22 mouse cellular contexts compared by ENCODE assay signal in genomic region chr17:63095017-63095416, GRCm38 (mm10).
A peak's percentile ranks its signal among the peaks of the same experiment; 100 is the strongest.
DNase-seq lines count a peak whose midpoint lies in the region; ATAC-seq and TF ChIP-seq lines count a peak whose summit lies in the region.
"Had no signal": no experiment of that assay in that cellular context is flagged by ENCODE, and none has a peak within 500 bp of the region (broad histone marks: within the 10 kb centered on the region; RNA-seq: fewer than 3 reads in every experiment).

No protein-coding gene starts in this region.

- 0 out of 2 replicates have a peak, but pooled peaks cover 3% of the 10 kb centered on the region for H3K79me2 ChIP-seq in liver, adult 2 months (ENCODE audit: control insufficient read depth, insufficient read depth, low read length)

- ATAC-seq in liver, embryonic 11.5 days (replicated peaks; ENCODE audit: low FRiP score): no peak
- peak; percentile 94 for ATAC-seq in liver, postnatal 0 days
- ATAC-seq in neural tube, embryonic 13.5 days (ENCODE audit: low read depth): no peak
- ATAC-seq: forebrain, embryonic 14.5 days had no signal

- H3K4me3 ChIP-seq in liver, adult 2 months (ENCODE audit: insufficient read depth, low read depth, low read length): no peak overlapping the region
- H3K4me3 ChIP-seq in liver, embryonic 11.5 days (ENCODE audit: low read depth, low read length): no peak overlapping the region
- H3K4me3 ChIP-seq in liver, postnatal 0 days (ENCODE audit: low read depth, low read length): no peak overlapping the region
- H3K4me3 ChIP-seq in neural tube, embryonic 13.5 days: no peak overlapping the region
- H3K4me3 ChIP-seq: embryonic facial prominence, embryonic 13.5 days; embryonic facial prominence, embryonic 15.5 days; erythroblast, embryonic 14.5 days; forebrain, embryonic 10.5 days; forebrain, embryonic 12.5 days had no signal

- H3K9me3 ChIP-seq in liver, embryonic 11.5 days (ENCODE audit: control insufficient read depth, low read length): no peaks in the 10 kb centered on the region
- H3K9me3 ChIP-seq in liver, postnatal 0 days (ENCODE audit: low read length): peaks cover 5% of the 10 kb centered on the region
- no peaks in the 10 kb centered on the region for H3K9me3 ChIP-seq in neural tube, embryonic 13.5 days
- H3K9me3 ChIP-seq: embryonic facial prominence, embryonic 15.5 days; forebrain, embryonic 12.5 days had no signal

- no peaks in the 10 kb centered on the region; the same call in 1 of the 2 replicates for H3K4me1 ChIP-seq in liver, adult 2 months (ENCODE audit: control insufficient read depth, insufficient read depth, low read length)
- 0 out of 2 replicates have a peak, but pooled peaks cover 3% of the 10 kb centered on the region for H3K4me1 ChIP-seq in liver, embryonic 11.5 days (replicated peaks; ENCODE audit: control insufficient read depth, insufficient read depth, low read length)
- peaks cover 3% of the 10 kb centered on the region; the same call in 1 of the 2 replicates for H3K4me1 ChIP-seq in liver, postnatal 0 days (ENCODE audit: insufficient read depth)
- H3K4me1 ChIP-seq in neural tube, embryonic 13.5 days (replicated peaks): peaks cover 10% of the 10 kb centered on the region
- H3K4me1 ChIP-seq: embryonic facial prominence, embryonic 15.5 days; forebrain, embryonic 10.5 days; forebrain, embryonic 12.5 days had no signal

- TF ChIP-seq EP300 in liver, postnatal 0 days (IDR thresholded peaks at IDR 0.05; ENCODE audit: low read depth): no peak

- no peak overlapping the region for H3K27ac ChIP-seq in liver, adult 2 months (replicated peaks; ENCODE audit: insufficient read depth, low read depth, low read length)
- no peak overlapping the region for H3K27ac ChIP-seq in liver, embryonic 11.5 days (ENCODE audit: low read depth, low read length)
- H3K27ac ChIP-seq in liver, postnatal 0 days (ENCODE audit: low read depth): peak overlapping the region; percentile 34; the same call in 1 of the 2 replicates
- H3K27ac ChIP-seq in neural tube, embryonic 13.5 days (replicated peaks): peak overlapping the region; percentile 23; the same call in 1 of the 2 replicates
- H3K27ac ChIP-seq: embryonic facial prominence, embryonic 13.5 days; embryonic facial prominence, embryonic 15.5 days; forebrain, embryonic 10.5 days; forebrain, embryonic 12.5 days had no signal

- TF ChIP-seq POLR2A in liver, adult 2 months (IDR thresholded peaks at IDR 0.05; ENCODE audit: extremely low read depth, insufficient read depth, low read length): no peak

- peak; percentile 47 for DNase-seq in liver, adult 2 months (ENCODE audit: extremely low read depth, low read depth, low spot score)
- no peak for DNase-seq in liver, embryonic 11.5 days (ENCODE audit: low spot score)
- no peak for DNase-seq in liver, postnatal 0 days
- no peak for DNase-seq in liver
- no peak for DNase-seq in neural tube, embryonic 10.5 days (ENCODE audit: extremely low spot score, low spot score)
- DNase-seq: adrenal gland, adult 2 months; adrenal gland, postnatal 10 days; adrenal gland, postnatal 25 days; cerebellum, adult 11 months; cerebellum, adult 18-20 months; cerebellum, adult 8-10 months; cerebellum, adult 9-11 months; cerebellum, postnatal 14 days; cerebellum, postnatal 36 days; embryo, embryonic 11 days had no signal

- WGBS in liver, adult 2 months: 26% methylated on average over 4 of the region's 4 CpGs
- WGBS in liver, embryonic 11.5 days: 70% methylated on average over 4 of the region's 4 CpGs
- 53% methylated on average over 4 of the region's 4 CpGs for WGBS in liver, postnatal 0 days (ENCODE audit: insufficient replicate concordance)
- WGBS in neural tube, embryonic 13.5 days: 87% methylated on average over 4 of the region's 4 CpGs

- TF ChIP-seq CTCF in liver, adult 2 months (IDR thresholded peaks at IDR 0.05; ENCODE audit: low read depth, low read length): no peak
- no peak for TF ChIP-seq CTCF in liver, postnatal 0 days (IDR thresholded peaks at IDR 0.05; ENCODE audit: low read depth)

- H3K4me2 ChIP-seq in liver, embryonic 11.5 days: no peak overlapping the region
- no peak overlapping the region for H3K4me2 ChIP-seq in liver, postnatal 0 days (ENCODE audit: low read depth, low read length)
- no peak overlapping the region for H3K4me2 ChIP-seq in neural tube, embryonic 13.5 days
- H3K4me2 ChIP-seq: embryonic facial prominence, embryonic 13.5 days; embryonic facial prominence, embryonic 15.5 days; forebrain, embryonic 12.5 days had no signal

- no peaks in the 10 kb centered on the region for H3K36me3 ChIP-seq in liver, adult 2 months (ENCODE audit: control insufficient read depth, insufficient read depth, low read length)
- H3K36me3 ChIP-seq in liver, embryonic 11.5 days (ENCODE audit: control insufficient read depth, insufficient read depth, low read length): no peaks in the 10 kb centered on the region
- H3K36me3 ChIP-seq in liver, postnatal 0 days (replicated peaks; ENCODE audit: insufficient read depth, low read length): no peaks in the 10 kb centered on the region
- no peaks in the 10 kb centered on the region for H3K36me3 ChIP-seq in neural tube, embryonic 13.5 days
- H3K36me3 ChIP-seq: embryonic facial prominence, embryonic 13.5 days; embryonic facial prominence, embryonic 15.5 days; forebrain, embryonic 10.5 days; forebrain, embryonic 12.5 days had no signal

- no peak overlapping the region for H3K9ac ChIP-seq in liver, adult 2 months (ENCODE audit: low read depth, low read length)
- no peak overlapping the region for H3K9ac ChIP-seq in liver, embryonic 11.5 days (ENCODE audit: low read depth, low read length)
- no peak overlapping the region for H3K9ac ChIP-seq in liver, postnatal 0 days (replicated peaks)
- no peak overlapping the region for H3K9ac ChIP-seq in neural tube, embryonic 13.5 days
- H3K9ac ChIP-seq: embryonic facial prominence, embryonic 13.5 days; embryonic facial prominence, embryonic 15.5 days; forebrain, embryonic 12.5 days had no signal

- no peaks in the 10 kb centered on the region for H3K27me3 ChIP-seq in liver, adult 2 months (ENCODE audit: control insufficient read depth, insufficient read depth, low read length)
- no peaks in the 10 kb centered on the region for H3K27me3 ChIP-seq in liver, embryonic 11.5 days (replicated peaks; ENCODE audit: control insufficient read depth, insufficient read depth, low read length)
- no peaks in the 10 kb centered on the region for H3K27me3 ChIP-seq in liver, postnatal 0 days (ENCODE audit: insufficient read depth, low read length)
- H3K27me3 ChIP-seq in neural tube, embryonic 13.5 days: no peaks in the 10 kb centered on the region
- H3K27me3 ChIP-seq: embryonic facial prominence, embryonic 13.5 days; embryonic facial prominence, embryonic 15.5 days; forebrain, embryonic 12.5 days had no signal

Comparison
In these comparisons a context has a peak if more than half of its experiments do, and no peak if none do; other contexts are left out.
1. H3K27ac ChIP-seq: peak in liver, postnatal 0 days (single experiment) and neural tube, embryonic 13.5 days (single experiment); none in liver, adult 2 months (single experiment) and liver, embryonic 11.5 days (single experiment).